Mouse (Mus musculus) heart, adult 2 months (tissue): ENCODE data around the gene Samhd1. TPM values are rescaled to one million over a fixed set of nuclear protein-coding genes. Genes with fewer than 3 reads are reported as not detected.

ENCODE experiments used
- DNase-seq, 2 experiments: peaks; one replicate each; pipeline ENCODE4 v3.0.0; 2021
- H3K27ac ChIP-seq: fragments of 200-600 bp; 2 replicates; pipeline ENCODE4 v1.8.1; 2022
- H3K27me3 ChIP-seq: fragments of 200-500 bp; 2 replicates; pipeline ENCODE4 v1.6.1; 2012; ENCODE audit warnings: mild to moderate bottlenecking, low read length, inconsistent platforms, mixed read lengths; ENCODE audit not compliant: control insufficient read depth, insufficient read depth
- H3K36me3 ChIP-seq: fragments of 200-500 bp; 2 replicates; pipeline ENCODE4 v1.6.1; 2012; ENCODE audit warnings: low read length, inconsistent platforms; ENCODE audit not compliant: control insufficient read depth, insufficient read depth
- H3K4me1 ChIP-seq: fragments of 200-500 bp; 2 replicates; pipeline ENCODE4 v1.6.1; 2011; ENCODE audit warnings: low read length; ENCODE audit not compliant: control insufficient read depth, insufficient read depth
- H3K4me3 ChIP-seq: fragments of 200-600 bp; 2 replicates; pipeline ENCODE4 v1.8.1; 2022
- H3K79me2 ChIP-seq: fragments of 200-500 bp; replicated peaks from 2 replicates; pipeline ENCODE4 v1.6.1; 2012; ENCODE audit warnings: mild to moderate bottlenecking, inconsistent platforms, low read length, moderate library complexity, mixed read lengths; ENCODE audit not compliant: control insufficient read depth, insufficient read depth
- H3K9ac ChIP-seq: fragments of 200-500 bp; 2 replicates; pipeline ENCODE4 v1.6.1; 2012; ENCODE audit warnings: low read depth, mild to moderate bottlenecking, control low read depth, inconsistent platforms, low read length, mixed read lengths
- CTCF ChIP-seq: fragments of 200-600 bp; IDR thresholded peaks from 2 replicates; pipeline ENCODE4 v1.8.1; 2022; ENCODE audit warnings: antibody characterized with exemption, mild to moderate bottlenecking, moderate library complexity
- EP300 ChIP-seq: fragments of 200-500 bp; IDR thresholded peaks from 2 replicates; pipeline ENCODE4 v1.6.1; 2011; ENCODE audit warnings: low read depth, low read length, control low read depth; ENCODE audit not compliant: insufficient read depth
- POLR2A ChIP-seq: fragments of 200-500 bp; IDR thresholded peaks from 2 replicates; pipeline ENCODE4 v1.6.1; 2011; ENCODE audit warnings: mild to moderate bottlenecking, low read depth, low read length, control low read depth; ENCODE audit not compliant: insufficient read depth
- WGBS: fragments of 180-500 bp; shearing (Covaris S2); methylation state at CpG from one replicate; pipeline ENCODE4 v1.1.7; 2018; 5-methylcytosine and 5-hydroxymethylcytosine counted together
- intact Hi-C: fragments of 180-260 bp; cut with DNase I; formaldehyde crosslinking; loops from one replicate; pipeline ENCODE4 v1.15.1; 2025
- polyA plus RNA-seq: library from polyadenylated mRNA; depleted of rRNA; stranded (reverse); fragments of >200 nt; gene quantifications from 2 replicates; pipeline ENCODE4 v1.2.3, GENCODE M21; 2012
- total RNA-seq, 2 experiments: library from RNA; stranded (reverse); gene quantifications; 2 replicates each; pipeline ENCODE4 v1.2.3; 2021

Gene Samhd1
- total and polyA plus RNA-seq, 3 experiments: 19.8 to 23.8 (median 22.7) TPM

GRCm38 (mm10) chr2:157102256-157102655 lies 32.8 kb downstream of the Samhd1 start:
- Histone ChIP-seq H3K79me2 (no peaks in the 10 kb centered on the region), H3K4me3 (no peak overlapping the region), H3K27ac (no peak overlapping the region), H3K36me3 (no peaks in the 10 kb centered on the region; the same call in 1 of the 2 replicates), H3K9ac (no peak overlapping the region), H3K4me1 (no peaks in the 10 kb centered on the region), H3K27me3 (no peaks in the 10 kb centered on the region)
- no peak for DNase-seq
- intact Hi-C loops: no loop called here
- TF ChIP-seq EP300: no peak
- WGBS: 76% methylated on average over 2 of the region's 2 CpGs

- Histone ChIP-seq H3K36me3 (no peaks in the 10 kb centered on the region), H3K4me1 (no peaks in the 10 kb centered on the region), H3K9ac (no peak overlapping the region), H3K27ac (no peak overlapping the region), H3K4me3 (no peak overlapping the region), H3K79me2 (no peaks in the 10 kb centered on the region), H3K27me3 (no peaks in the 10 kb centered on the region)
- WGBS: 98% methylated on average over 9 of the region's 9 CpGs
- intact Hi-C loops: no loop called here
- TF ChIP-seq EP300 (no peak), CTCF (no peak), POLR2A (no peak)
- no peak for DNase-seq
These were observed 33.4 kb downstream of the Samhd1 start for GRCm38 (mm10) chr2:157101650-157102049.

- TF ChIP-seq CTCF: no peak
- TF ChIP-seq EP300: no peak
- no peak for TF ChIP-seq POLR2A
- no peaks in the 10 kb centered on the region for H3K36me3 ChIP-seq
- H3K9ac ChIP-seq: no peak overlapping the region
- H3K4me3 ChIP-seq: no peak overlapping the region
- intact Hi-C loops: no loop called here
- WGBS: 76% methylated on average over 12 of the region's 12 CpGs
- no peak for DNase-seq
- no peaks in the 10 kb centered on the region for H3K79me2 ChIP-seq
- H3K27ac ChIP-seq: no peak overlapping the region
- H3K27me3 ChIP-seq: no peaks in the 10 kb centered on the region
- peaks cover 1% of the 10 kb centered on the region; the same call in 1 of the 2 replicates for H3K4me1 ChIP-seq
These were observed 34.8 kb downstream of the Samhd1 start for GRCm38 (mm10) chr2:157100319-157100605.

- Histone ChIP-seq H3K79me2 (no peaks in the 10 kb centered on the region), H3K27ac (no peak overlapping the region), H3K36me3 (no peaks in the 10 kb centered on the region), H3K27me3 (no peaks in the 10 kb centered on the region), H3K4me1 (peaks cover 2% of the 10 kb centered on the region; the same call in 1 of the 2 replicates), H3K9ac (no peak overlapping the region), H3K4me3 (no peak overlapping the region)
- intact Hi-C loops: no loop called here
- TF ChIP-seq CTCF: no peak
- TF ChIP-seq POLR2A: no peak
- TF ChIP-seq EP300: no peak
- no peak for DNase-seq
- WGBS: 69% methylated on average over 11 of the region's 12 CpGs
These were observed 35.3 kb downstream of the Samhd1 start for GRCm38 (mm10) chr2:157099532-157100318.

- 46% methylated on average over 9 of the region's 9 CpGs for WGBS
- intact Hi-C loops: loop anchor here (1.0 to 2.0 kb wide), 4 partner anchors 52 to 286 kb away; no protein-coding TSS in a partner anchor
These were observed 39.9 kb downstream of the Samhd1 start for GRCm38 (mm10) chr2:157095005-157095755.

GRCm38 (mm10) chr2:157092024-157092423 lies 43.0 kb downstream of the Samhd1 start:
- 19% methylated on average over 8 of the region's 8 CpGs for WGBS
- no peak for DNase-seq
- TF ChIP-seq EP300 (no peak), CTCF (no peak), POLR2A (no peak)
- H3K27me3 ChIP-seq: no peaks in the 10 kb centered on the region
- no peak overlapping the region for H3K4me3 ChIP-seq
- intact Hi-C loops: no loop called here
- H3K27ac ChIP-seq: no peak overlapping the region
- no peaks in the 10 kb centered on the region for H3K79me2 ChIP-seq
- H3K36me3 ChIP-seq: no peaks in the 10 kb centered on the region
- no peak overlapping the region for H3K9ac ChIP-seq
- H3K4me1 ChIP-seq: peaks cover 2% of the 10 kb centered on the region; the same call in 1 of the 2 replicates

More at GRCm38 (mm10) chr2:157095005-157095755, 39.9 kb downstream of the Samhd1 start:
- TF ChIP-seq EP300 (peak; percentile 90), POLR2A (no peak), CTCF (peak; percentile 97)
- Histone ChIP-seq H3K4me1 (peaks cover 2% of the 10 kb centered on the region; the same call in 1 of the 2 replicates), H3K27ac (no peak overlapping the region), H3K36me3 (no peaks in the 10 kb centered on the region), H3K79me2 (no peaks in the 10 kb centered on the region), H3K9ac (no peak overlapping the region), H3K4me3 (no peak overlapping the region), H3K27me3 (no peaks in the 10 kb centered on the region)
- DNase-seq: peak; percentile 68 to 82
